Mouse (Mus musculus) c-Kit-positive CD71-negative TER-119-negative erythroid progenitor cells, embryonic 14.5 days (primary cell): ENCODE data around the gene Bcl2l10.

Experiments
- DNase-seq: peaks from one replicate; pipeline ENCODE4 v3.0.0-alpha.2; 2013; ENCODE audit warnings: low read depth

Bcl2l10 gene

GRCm38 (mm10) chr9:75347458-75347857 is at the start of gene Bcl2l10:
TSS of gene Bcl2l10 (plus strand) at chr9:75347758.
- DNase-seq, result no peak

- DNase-seq, result no peak
Measured at GRCm38 (mm10) chr9:75299342-75299741, 48.2 kb upstream of the Bcl2l10 start.

GRCm38 (mm10) chr9:75303033-75303432 is 44.5 kb upstream of the Bcl2l10 start:
- no peak for DNase-seq

- DNase-seq, result no peak
Measured at GRCm38 (mm10) chr9:75303701-75304261, 43.8 kb upstream of the Bcl2l10 start.

GRCm38 (mm10) chr9:75304286-75304685 is 43.3 kb upstream of the Bcl2l10 start:
- DNase-seq, result no peak

GRCm38 (mm10) chr9:75306126-75306898 is 41.2 kb upstream of the Bcl2l10 start, which contains the start of gene Gnb5:
TSS of gene Gnb5 (plus strand) at chr9:75306288.
- no peak for DNase-seq

- DNase-seq, result no peak
Measured at GRCm38 (mm10) chr9:75307015-75307414, 40.5 kb upstream of the Bcl2l10 start.

GRCm38 (mm10) chr9:75308621-75309020 is 38.9 kb upstream of the Bcl2l10 start:
- DNase-seq, result no peak

GRCm38 (mm10) chr9:75312008-75312407 is 35.5 kb upstream of the Bcl2l10 start:
- DNase-seq, result peak; percentile 61

GRCm38 (mm10) chr9:75313138-75313831 is 34.3 kb upstream of the Bcl2l10 start:
- DNase-seq, result no peak

- peak; percentile 35 for DNase-seq
Measured at GRCm38 (mm10) chr9:75313832-75314516, 33.6 kb upstream of the Bcl2l10 start.

GRCm38 (mm10) chr9:75314517-75315105 is 32.9 kb upstream of the Bcl2l10 start:
- no peak for DNase-seq

- DNase-seq, result no peak
Measured at GRCm38 (mm10) chr9:75315238-75315637, 32.3 kb upstream of the Bcl2l10 start.

GRCm38 (mm10) chr9:75316771-75317170 is 30.8 kb upstream of the Bcl2l10 start:
- DNase-seq, result no peak

GRCm38 (mm10) chr9:75318196-75318595 is 29.4 kb upstream of the Bcl2l10 start:
- DNase-seq, result no peak

GRCm38 (mm10) chr9:75319365-75319764 is 28.2 kb upstream of the Bcl2l10 start:
- DNase-seq, result no peak

- DNase-seq, result no peak
Measured at GRCm38 (mm10) chr9:75322099-75322885, 25.3 kb upstream of the Bcl2l10 start.

- no peak for DNase-seq
Measured at GRCm38 (mm10) chr9:75328047-75328446, 19.5 kb upstream of the Bcl2l10 start.

GRCm38 (mm10) chr9:75330821-75331220 is 16.7 kb upstream of the Bcl2l10 start:
- DNase-seq, result no peak

- no peak for DNase-seq
Measured at GRCm38 (mm10) chr9:75334440-75334839, 13.1 kb upstream of the Bcl2l10 start.

- DNase-seq, result no peak
Measured at GRCm38 (mm10) chr9:75338016-75338415, 9.5 kb upstream of the Bcl2l10 start.
